Mouse (Mus musculus) right cerebral cortex, postnatal 36 days (tissue): ENCODE measurements around the gene Ctrc.

Experiments
- DNase-seq, 2 experiments: peaks; one replicate each; pipeline ENCODE4 v3.0.0; 2022; ENCODE audit warnings: low spot score in 2 of 2, mixed read lengths in 1 of 2

Gene Ctrc

GRCm38 (mm10) chr4:141867498-141867897 lies 21.3 kb upstream of the Ctrc start:
- no peak for DNase-seq

GRCm38 (mm10) chr4:141866933-141867490 lies 20.9 kb upstream of the Ctrc start:
- DNase-seq: no peak

GRCm38 (mm10) chr4:141865600-141865999 lies 19.4 kb upstream of the Ctrc start:
- no peak for DNase-seq

- DNase-seq: no peak
Measured at GRCm38 (mm10) chr4:141865006-141865405, 18.8 kb upstream of the Ctrc start.

- no peak for DNase-seq
Measured at GRCm38 (mm10) chr4:141864506-141864905, 18.3 kb upstream of the Ctrc start.

GRCm38 (mm10) chr4:141863726-141864280 lies 17.6 kb upstream of the Ctrc start:
- no peak for DNase-seq

GRCm38 (mm10) chr4:141862867-141863266 lies 16.7 kb upstream of the Ctrc start:
- no peak for DNase-seq

GRCm38 (mm10) chr4:141861591-141862295 lies 15.6 kb upstream of the Ctrc start:
- no peak for DNase-seq

GRCm38 (mm10) chr4:141860246-141860841 lies 14.2 kb upstream of the Ctrc start:
- no peak for DNase-seq

- DNase-seq: no peak
Measured at GRCm38 (mm10) chr4:141859351-141859750, 13.2 kb upstream of the Ctrc start.

GRCm38 (mm10) chr4:141858501-141858900 lies 12.3 kb upstream of the Ctrc start:
- DNase-seq: no peak

GRCm38 (mm10) chr4:141857422-141857930 lies 11.3 kb upstream of the Ctrc start:
- peak; percentile 80 to 83 for DNase-seq

- DNase-seq: no peak
Measured at GRCm38 (mm10) chr4:141853437-141853836, 7.3 kb upstream of the Ctrc start.

- DNase-seq: no peak
Measured at GRCm38 (mm10) chr4:141834536-141835095, 11.5 kb downstream of the Ctrc start.

GRCm38 (mm10) chr4:141833911-141834310 lies 12.2 kb downstream of the Ctrc start:
- peak; percentile 37 to 46 for DNase-seq

- DNase-seq: no peak
Measured at GRCm38 (mm10) chr4:141831361-141831760, 14.8 kb downstream of the Ctrc start.

- no peak for DNase-seq
Measured at GRCm38 (mm10) chr4:141830381-141830780, 15.8 kb downstream of the Ctrc start.

GRCm38 (mm10) chr4:141828177-141828576 lies 18.0 kb downstream of the Ctrc start:
- no peak for DNase-seq

- DNase-seq: no peak
Measured at GRCm38 (mm10) chr4:141827401-141827800, 18.8 kb downstream of the Ctrc start.

- no peak for DNase-seq
Measured at GRCm38 (mm10) chr4:141826060-141826459, 20.1 kb downstream of the Ctrc start, which contains the start of gene Cela2a. Cela2a (minus strand) TSS chr4:141826160.

GRCm38 (mm10) chr4:141822979-141823378 lies 23.2 kb downstream of the Ctrc start:
- DNase-seq: no peak

GRCm38 (mm10) chr4:141822089-141822488 lies 24.1 kb downstream of the Ctrc start:
- no peak for DNase-seq
